Mouse (Mus musculus): ENCODE measurements around the gene Btrc.
"Not testable (repeated sequence)": the region's sequence is repeated elsewhere in the genome, so short reads cannot be mapped to it uniquely, and the experiment has no call there.

Gene Btrc

GRCm38 (mm10) chr19:45363384-45363926 is at the start of gene Btrc:
Btrc (plus strand) TSS chr19:45363734.
- peak; percentile 99 for ATAC-seq (ENCODE audit: low TSS enrichment)

DNA sequence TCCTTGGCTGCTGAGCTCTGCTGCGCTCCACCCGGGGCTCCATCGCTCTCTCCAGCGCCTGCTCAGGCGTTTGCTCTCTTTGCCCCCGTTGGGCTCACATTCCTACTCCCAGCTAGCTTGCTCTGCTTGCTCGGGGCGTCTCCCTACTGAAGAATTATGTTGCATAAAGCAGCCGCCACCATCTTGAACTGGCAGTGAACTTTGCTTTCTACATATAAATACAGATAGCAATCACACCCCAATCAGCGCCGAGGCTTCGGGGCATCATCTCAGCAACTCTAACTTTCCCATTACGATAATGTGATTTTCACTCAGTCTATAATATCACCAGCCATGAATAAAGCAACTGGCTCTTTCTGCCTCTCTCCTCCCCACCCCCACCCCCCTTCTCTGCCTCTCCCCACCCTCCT is 46.1 kb upstream of the Btrc start:
- 0 out of 2 replicates have a peak, but pooled peaks have one; percentile 25 for ATAC-seq (ENCODE audit: low TSS enrichment)

DNA sequence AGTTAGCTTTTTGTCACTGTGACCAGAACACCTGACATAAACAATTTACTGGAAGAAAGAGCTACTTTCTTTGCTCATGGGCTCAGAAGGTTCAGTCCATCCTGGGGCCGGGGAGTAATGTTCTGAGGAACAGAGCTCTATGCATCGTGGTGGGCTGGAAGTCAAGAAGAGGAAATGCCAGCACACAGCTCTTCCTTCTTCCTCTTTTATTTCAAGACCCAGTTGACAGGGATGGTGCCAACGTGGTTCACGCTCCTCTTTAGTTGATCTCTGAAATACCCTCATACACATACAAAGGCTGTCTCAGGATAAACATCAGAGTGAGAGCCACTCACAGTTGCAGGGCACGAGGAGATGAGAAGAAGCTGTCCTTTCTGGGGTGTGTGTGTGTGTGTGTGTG is 42.5 kb upstream of the Btrc start:
- ATAC-seq (ENCODE audit: low TSS enrichment), result no peak

DNA sequence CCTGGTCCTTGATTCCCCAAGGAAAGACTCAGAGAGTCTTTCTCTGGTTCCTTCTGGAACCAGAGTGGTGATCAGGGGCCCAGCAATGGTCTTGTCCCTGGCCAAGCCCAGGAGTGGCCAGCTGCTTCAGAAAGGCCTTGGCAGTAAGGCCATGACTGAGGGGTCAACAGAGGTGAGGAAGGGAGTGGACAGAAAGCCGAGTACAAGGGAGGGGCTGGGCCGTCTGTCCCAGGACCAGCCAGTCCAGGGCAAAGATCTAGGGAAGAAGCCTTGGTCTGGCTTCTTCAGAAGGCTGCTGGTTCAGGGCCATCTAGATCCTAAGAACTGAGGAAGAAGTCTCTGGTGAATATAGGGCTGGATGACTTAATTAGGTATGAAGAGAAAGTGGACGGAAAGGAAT is 34.5 kb upstream of the Btrc start:
- ATAC-seq (ENCODE audit: low TSS enrichment), result no peak

- ATAC-seq (ENCODE audit: low TSS enrichment), result no peak
Observed at GRCm38 (mm10) chr19:45329748-45330298, 33.7 kb upstream of the Btrc start.

DNA sequence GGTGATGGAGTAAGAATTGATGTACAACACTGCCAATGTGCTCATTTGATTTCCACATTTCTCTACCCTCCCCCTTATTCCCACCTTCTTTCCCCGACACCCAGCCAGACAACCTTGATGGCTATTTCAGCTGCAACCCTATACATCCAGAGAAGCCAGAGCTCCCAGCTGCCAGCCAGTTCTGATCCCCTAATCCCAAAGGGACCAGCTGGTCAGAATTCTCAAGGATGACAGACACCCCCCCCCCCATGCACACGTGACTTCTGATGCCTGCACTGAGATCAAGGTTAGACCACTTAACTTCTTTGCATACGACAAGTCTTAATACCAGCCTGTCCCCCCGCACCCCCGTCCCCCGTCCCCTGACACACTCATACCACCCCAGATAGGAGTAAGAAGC is 26.8 kb upstream of the Btrc start:
- no peak for ATAC-seq (ENCODE audit: low TSS enrichment)

GRCm38 (mm10) chr19:45338182-45338581 is 25.4 kb upstream of the Btrc start:
- peak; percentile 93 for ATAC-seq (ENCODE audit: low TSS enrichment)

DNA sequence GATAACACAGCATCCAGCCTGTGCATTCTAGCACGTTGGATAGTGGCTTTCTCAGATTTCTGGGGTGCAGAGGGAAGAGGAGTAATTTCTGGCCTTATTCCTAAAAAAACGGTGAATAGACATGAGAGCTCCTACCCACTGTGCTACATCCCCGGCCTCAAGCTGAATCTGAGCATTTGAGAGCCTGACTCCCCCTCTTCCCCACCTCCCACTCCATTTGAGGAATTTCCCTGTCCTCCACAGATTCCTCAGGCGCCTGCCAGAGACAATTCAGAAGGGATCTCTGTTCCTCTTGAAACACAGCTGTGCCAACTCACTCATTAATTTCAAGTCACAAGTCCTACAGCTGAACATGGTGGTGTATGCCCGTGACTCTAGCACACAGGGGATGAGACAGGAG is 19.6 kb upstream of the Btrc start:
- peak; percentile 89 for ATAC-seq (ENCODE audit: low TSS enrichment)

GRCm38 (mm10) chr19:45348188-45348587 is 15.3 kb upstream of the Btrc start:
- no peak for ATAC-seq (ENCODE audit: low TSS enrichment)

DNA sequence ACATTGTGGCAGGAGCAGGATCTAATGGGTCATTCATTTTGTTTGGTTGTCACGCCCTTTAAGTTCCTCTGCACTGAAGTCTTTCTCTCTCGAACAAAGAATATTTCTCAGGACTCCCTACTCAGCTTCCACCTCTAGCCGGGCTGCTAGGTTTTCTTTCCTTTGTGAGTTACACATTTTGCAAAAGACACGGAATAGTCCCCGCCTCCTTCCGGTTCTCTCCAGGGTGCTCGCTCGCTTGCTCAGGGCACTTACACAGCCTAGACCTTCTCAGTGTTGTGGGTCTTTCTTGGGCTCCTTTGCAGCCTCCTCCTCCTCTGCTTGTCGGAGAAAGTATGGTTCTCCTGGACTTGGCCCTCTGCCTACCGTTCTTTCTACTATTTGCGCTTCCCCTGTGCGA is 13.1 kb upstream of the Btrc start:
- no peak for ATAC-seq (ENCODE audit: low TSS enrichment)

DNA sequence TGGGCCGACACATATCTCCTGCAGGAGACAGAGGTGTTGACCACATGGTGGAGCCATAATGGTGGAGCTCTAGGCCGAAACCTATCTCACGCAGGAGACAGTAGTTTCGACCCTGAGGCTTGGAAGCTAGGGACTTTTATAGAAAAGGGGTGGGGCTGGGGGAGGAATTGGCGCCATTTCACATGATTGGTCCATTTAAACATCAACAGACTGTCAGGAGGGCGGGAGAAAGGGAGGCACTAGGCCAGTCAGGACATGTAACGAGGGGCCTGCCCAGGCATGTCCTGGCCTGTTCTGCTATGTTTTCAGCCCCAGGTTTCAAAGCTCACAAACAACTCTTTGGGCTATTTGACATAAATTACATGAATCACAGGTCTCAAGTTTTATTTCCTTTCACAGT is 10.8 kb upstream of the Btrc start:
- not testable (repeated sequence) for ATAC-seq (ENCODE audit: low TSS enrichment)

DNA sequence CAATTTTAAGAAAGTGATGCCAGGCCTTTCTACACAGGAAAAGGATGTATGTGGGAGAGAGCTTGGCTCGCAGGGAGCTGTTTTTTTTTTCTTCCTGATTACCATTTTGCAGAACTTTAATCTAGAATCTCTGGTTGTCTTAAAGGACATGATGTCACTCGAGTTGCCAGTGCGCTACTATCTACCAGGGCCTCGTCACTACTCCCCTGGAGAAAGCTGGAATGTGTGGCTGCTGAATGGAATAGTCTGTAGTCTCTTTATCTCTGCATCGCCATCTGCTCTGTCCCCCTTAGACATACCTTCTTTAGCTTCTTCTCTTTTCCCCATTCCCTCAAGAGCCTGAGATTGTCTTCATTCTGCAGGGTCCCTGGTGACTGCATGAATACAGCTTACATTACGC is 7.9 kb upstream of the Btrc start:
- peak; percentile 74 for ATAC-seq (ENCODE audit: low TSS enrichment)

GRCm38 (mm10) chr19:45356868-45357267 is 6.7 kb upstream of the Btrc start:
- ATAC-seq (ENCODE audit: low TSS enrichment), result not testable (repeated sequence)

GRCm38 (mm10) chr19:45360486-45360885 is 3.0 kb upstream of the Btrc start:
- no peak for ATAC-seq (ENCODE audit: low TSS enrichment)

DNA sequence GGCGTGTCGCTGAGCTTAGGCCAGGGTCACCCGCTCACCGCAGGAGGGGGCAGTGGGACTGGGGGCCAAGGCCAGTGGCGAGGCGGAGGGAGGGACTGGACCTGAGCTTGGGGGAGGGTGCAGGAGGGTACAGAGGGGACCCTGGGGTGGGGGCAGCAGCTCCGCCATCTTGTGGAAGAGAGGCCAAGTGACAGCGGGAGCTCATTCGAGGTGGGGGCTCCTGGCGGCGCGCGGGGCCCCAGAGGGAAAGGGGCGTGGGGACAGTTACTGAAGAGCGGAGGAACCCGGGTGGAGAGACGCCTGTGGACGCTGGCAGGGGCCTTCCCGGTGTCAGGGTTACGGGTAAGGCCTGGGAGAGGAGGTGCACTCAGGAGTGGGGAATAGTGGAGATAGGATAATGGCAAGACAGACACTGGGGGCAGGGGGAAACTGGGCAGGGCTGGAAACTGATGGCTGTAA is 428 bp downstream of the Btrc start:
- ATAC-seq (ENCODE audit: low TSS enrichment), result peak; percentile 20; the same call in 1 of the 2 replicates

GRCm38 (mm10) chr19:45366651-45367050 is 3.1 kb downstream of the Btrc start:
- no peak for ATAC-seq (ENCODE audit: low TSS enrichment)

GRCm38 (mm10) chr19:45384815-45385214 is 21.3 kb downstream of the Btrc start:
- ATAC-seq (ENCODE audit: low TSS enrichment), result not testable (repeated sequence)

GRCm38 (mm10) chr19:45388551-45388950 is 25.0 kb downstream of the Btrc start:
- no peak for ATAC-seq (ENCODE audit: low TSS enrichment)

DNA sequence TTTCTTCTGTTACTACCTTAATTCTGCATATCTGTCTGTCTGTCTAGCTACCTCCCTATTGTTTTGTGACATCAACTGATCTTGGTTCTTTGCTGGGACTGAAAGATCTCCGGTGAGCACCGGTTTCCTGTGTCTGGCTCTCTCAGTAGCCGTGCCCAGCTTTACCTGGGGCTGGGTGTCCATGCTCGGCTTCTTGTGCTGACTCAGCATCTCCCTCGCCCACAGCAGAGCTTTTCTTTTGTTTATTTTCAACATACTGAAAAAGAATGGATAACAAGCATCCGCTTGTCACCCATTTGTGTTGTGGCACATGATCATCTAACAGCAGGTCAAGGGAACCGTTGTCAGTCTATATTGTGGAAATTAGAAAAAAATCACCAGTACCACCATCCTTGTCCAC is 30.5 kb downstream of the Btrc start:
- no peak for ATAC-seq (ENCODE audit: low TSS enrichment)

DNA sequence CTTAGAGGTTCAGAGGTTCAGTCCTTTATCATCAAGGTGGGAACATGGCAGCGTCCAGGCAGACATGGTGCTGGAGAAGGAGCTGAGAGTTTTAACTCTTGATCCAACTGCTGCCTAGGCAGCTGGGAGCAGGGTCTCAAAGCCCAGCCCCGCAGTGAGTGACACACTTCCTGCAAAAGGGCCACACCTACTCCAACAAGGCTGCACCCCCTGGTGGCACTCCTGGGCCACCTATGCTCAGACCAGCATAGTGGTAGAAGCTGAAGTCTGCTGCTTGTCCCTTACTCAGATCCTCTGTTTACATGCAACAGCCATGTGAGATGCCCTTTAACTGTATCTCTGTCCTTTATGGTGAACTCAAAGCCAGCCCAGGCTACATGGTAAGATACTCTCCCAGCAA is 47.5 kb downstream of the Btrc start:
- no peak for ATAC-seq (ENCODE audit: low TSS enrichment)

DNA sequence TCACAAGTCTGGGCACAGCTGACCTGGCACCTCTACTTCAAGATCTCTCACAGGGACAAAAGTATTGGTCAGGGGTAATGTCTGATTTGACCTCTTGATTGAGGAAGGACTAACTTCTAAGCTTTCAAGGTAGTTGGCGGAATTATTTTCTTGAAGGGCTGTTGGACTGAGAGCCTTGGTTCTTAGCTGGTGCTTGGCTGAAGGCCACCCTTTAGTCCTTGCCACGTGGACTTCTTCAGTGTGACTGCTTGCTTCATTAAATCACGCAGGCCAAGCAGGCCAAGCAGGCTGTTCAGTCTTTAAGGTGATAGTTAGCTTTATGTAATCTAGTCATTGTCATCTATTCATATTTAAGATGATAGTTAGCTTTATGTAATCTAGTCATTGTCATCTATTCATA is 49.2 kb downstream of the Btrc start:
- ATAC-seq (ENCODE audit: low TSS enrichment), result no peak

DNA sequence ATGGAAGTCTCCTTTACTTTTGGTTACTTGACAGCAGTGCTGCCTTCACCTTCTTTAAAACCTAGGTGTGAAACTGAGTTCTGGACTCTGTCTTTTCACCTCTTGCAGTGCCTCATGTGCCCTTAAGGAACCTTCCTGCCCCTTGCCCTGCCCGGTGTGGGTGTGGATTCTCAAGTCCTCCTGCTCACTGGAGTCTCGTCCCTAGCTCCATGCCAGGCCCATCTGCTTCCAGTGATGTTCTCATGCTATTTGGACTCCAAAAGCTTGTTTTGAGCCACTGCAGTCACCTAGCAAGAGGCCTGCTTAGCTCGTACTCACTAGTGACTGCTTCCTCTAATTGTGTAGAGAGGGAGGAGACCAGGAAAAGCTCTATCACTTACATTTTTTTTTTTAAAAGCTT is 50.4 kb downstream of the Btrc start:
- no peak for ATAC-seq (ENCODE audit: low TSS enrichment)

DNA sequence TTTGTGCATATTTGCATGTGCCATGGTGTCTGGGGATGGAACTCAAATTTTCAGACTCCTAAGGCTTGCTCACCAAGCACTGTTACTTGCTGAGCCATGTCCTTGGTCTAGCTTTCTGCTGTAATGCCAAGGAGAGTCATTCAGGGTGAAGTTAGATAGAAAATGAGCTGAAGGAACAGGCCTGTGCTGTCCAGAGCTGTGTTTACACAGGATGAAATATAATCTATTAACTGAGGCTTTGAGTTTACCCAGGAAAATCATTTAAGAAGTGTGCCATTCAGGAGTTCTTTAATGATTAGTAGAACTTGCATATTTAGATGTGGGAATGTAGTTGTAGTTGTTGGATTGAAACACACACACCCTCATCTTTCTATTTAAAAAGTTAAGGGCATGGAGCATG is 54.1 kb downstream of the Btrc start:
- ATAC-seq (ENCODE audit: low TSS enrichment), result no peak

DNA sequence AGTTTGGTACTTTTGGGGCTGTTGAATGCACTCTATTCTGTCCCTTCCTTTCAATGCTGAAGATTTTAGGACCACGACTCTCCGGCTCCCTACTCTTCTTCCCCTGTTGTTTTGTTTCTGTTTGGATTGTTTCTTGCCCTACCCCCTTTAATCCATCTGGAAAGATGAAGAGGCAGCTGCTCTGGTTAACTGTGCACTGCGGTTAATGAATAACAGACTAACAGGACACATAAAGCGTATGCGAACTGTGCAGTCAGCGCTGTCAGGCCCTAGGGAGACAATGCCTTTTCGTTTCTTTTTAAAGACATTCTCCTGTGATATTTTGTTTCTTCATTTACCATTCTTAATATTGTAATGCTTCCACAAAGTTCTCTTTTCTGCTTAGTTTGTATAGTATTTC is 58.7 kb downstream of the Btrc start:
- no peak for ATAC-seq (ENCODE audit: low TSS enrichment)
